Mouse (Mus musculus): ENCODE measurements at regions not wholly inside any gene's neighbourhood (a gene's known extent, or its start where the extent isn't known, plus 50 kb on each side); places are given as distances from the start of the nearest gene placed in this dataset.
"Not testable (repeated sequence)": the region's sequence is repeated elsewhere in the genome, so short reads cannot be mapped to it uniquely, and the experiment has no call there.

DNA sequence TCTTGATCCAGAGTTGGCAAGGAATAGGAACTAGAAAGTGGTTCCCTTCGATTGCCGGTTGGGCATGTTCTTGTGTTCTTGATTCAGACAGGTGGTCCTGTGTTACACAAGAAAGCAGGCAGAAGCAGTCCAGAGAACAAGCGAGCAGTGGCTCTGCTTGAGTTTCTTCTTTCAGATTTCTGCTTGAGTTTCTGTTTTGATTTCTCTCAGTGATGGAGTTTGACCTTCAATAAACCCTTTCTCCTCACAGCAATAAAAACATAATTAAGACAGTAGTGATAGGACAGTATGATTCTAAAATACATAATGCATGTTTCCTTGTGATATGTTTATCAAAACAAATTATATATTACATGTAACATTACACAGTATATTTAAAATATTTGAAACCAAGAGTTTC lies 59.1 kb downstream of the Klf6 start:
- H3K27me3 ChIP-seq, result no peaks in the 10 kb centered on the region
- H3K9ac ChIP-seq, result no peak overlapping the region
- 66% methylated on average over 3 of the region's 3 CpGs for WGBS
- H3K36me3 ChIP-seq, result no peaks in the 10 kb centered on the region
- H3K4me3 ChIP-seq, result no peak overlapping the region
- H3K27ac ChIP-seq, result no peak overlapping the region
- no peaks in the 10 kb centered on the region for H3K9me3 ChIP-seq
- no peaks in the 10 kb centered on the region for H3K4me1 ChIP-seq
- H3K4me2 ChIP-seq (replicated peaks), result no peak overlapping the region
- ATAC-seq (ENCODE audit: insufficient number of reproducible peaks, insufficient read depth, low FRiP score, low TSS enrichment), result no peak

DNA sequence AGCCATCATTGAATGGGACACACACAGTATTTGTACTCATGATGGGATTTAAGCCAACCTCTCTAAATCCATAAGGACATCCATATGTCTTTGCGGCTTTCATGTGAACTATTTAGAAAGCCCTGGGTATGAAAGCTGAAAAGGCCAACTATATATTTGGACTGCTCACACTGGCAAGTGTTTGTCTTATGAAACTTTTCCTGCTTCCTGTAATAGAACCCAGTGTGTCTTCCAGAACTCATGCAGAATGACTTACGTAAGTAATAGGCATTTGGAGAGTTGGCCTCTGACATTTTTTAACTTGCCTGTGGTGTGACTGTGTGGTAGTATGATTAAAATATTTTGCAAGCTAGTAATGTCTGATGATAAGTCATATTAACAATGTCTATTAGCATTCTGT lies 70.2 kb downstream of the Klf6 start:
- Histone ChIP-seq H3K4me1 (no peaks in the 10 kb centered on the region), H3K36me3 (no peaks in the 10 kb centered on the region), H3K9me3 (no peaks in the 10 kb centered on the region), H3K4me3 (no peak overlapping the region), H3K4me2 (replicated peaks) (no peak overlapping the region), H3K9ac (no peak overlapping the region), H3K27me3 (no peaks in the 10 kb centered on the region), H3K27ac (no peak overlapping the region)
- WGBS, result 90% methylated on average over 2 of the region's 2 CpGs
- ATAC-seq (ENCODE audit: insufficient number of reproducible peaks, insufficient read depth, low FRiP score, low TSS enrichment), result no peak

DNA sequence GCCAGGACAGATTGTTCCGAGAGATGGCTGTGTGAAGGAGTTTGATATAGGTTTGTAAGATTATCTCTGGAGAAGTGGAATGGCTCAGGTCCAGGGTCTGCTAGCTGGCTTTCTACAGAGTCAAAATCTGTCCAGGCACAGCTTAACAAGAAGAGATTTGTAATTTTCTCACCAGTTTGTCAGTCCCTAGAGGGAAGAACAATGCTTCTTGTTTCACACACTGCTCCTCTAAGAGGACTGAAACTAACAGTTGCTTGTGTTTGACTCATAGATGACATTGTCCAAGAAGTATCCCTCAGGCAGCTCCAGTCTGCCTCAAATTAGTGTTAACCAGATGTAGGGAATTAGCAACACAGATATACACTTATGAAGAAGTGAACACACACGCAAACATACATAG lies 76.2 kb downstream of the Klf6 start:
- Histone ChIP-seq H3K27me3 (no peaks in the 10 kb centered on the region), H3K9me3 (no peaks in the 10 kb centered on the region), H3K4me1 (no peaks in the 10 kb centered on the region), H3K27ac (no peak overlapping the region), H3K4me3 (no peak overlapping the region), H3K9ac (no peak overlapping the region), H3K4me2 (replicated peaks) (no peak overlapping the region), H3K36me3 (no peaks in the 10 kb centered on the region)
- no peak for ATAC-seq (ENCODE audit: insufficient number of reproducible peaks, insufficient read depth, low FRiP score, low TSS enrichment)
- 75% methylated on average over 2 of the region's 2 CpGs for WGBS

DNA sequence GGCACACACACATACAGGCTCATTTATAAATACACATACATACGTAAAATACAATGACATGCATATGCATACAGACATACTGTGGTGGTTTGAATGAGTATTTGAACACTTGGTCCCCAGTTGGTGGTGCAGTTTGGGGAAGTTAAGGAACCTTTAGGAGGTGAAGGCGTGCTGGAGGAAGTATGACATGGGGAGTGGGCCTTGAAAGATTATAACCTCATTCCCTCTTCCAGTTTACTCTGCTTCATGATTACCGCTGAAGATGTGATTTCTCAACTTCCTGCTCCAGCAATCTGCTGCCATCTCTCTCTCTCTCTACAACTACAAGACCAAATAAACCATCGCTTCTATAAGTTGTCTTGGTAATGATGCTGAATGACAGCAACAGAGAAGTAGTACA lies 76.7 kb downstream of the Klf6 start:
- no peak for ATAC-seq (ENCODE audit: insufficient number of reproducible peaks, insufficient read depth, low FRiP score, low TSS enrichment)

DNA sequence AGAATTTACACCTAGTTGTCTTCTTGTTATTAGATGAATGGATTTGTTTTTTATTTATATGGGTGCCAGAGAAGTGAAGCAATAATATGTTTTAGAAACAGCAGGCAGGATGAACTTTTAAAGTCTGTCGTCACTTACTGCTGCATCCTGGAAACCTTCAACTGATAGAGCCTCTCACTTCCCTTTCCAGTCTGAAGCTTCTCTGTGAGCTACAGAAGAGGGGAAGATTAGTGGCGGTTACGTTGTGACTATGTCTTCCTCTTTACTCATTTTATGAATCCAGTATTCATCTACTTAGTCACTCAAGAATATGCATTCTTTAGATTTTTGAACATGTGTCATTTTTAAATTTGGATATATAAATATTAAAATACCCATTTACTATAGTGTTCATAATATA lies 78.1 kb downstream of the Klf6 start:
- H3K4me2 ChIP-seq (replicated peaks), result no peak overlapping the region
- no peaks in the 10 kb centered on the region for H3K36me3 ChIP-seq
- H3K27me3 ChIP-seq, result no peaks in the 10 kb centered on the region
- no peaks in the 10 kb centered on the region for H3K4me1 ChIP-seq
- H3K4me3 ChIP-seq, result no peak overlapping the region
- no peak for ATAC-seq (ENCODE audit: insufficient number of reproducible peaks, insufficient read depth, low FRiP score, low TSS enrichment)
- no peak overlapping the region for H3K27ac ChIP-seq
- WGBS, result 91% methylated on average over 3 of the region's 3 CpGs
- no peaks in the 10 kb centered on the region for H3K9me3 ChIP-seq
- H3K9ac ChIP-seq, result no peak overlapping the region

More for the DNA sequence above, 76.7 kb downstream of the Klf6 start:
- WGBS, result 92% methylated on average over 4 of the region's 4 CpGs
- Histone ChIP-seq H3K27ac (no peak overlapping the region), H3K9me3 (no peaks in the 10 kb centered on the region), H3K9ac (no peak overlapping the region), H3K4me1 (no peaks in the 10 kb centered on the region), H3K4me2 (replicated peaks) (no peak overlapping the region), H3K36me3 (no peaks in the 10 kb centered on the region), H3K27me3 (no peaks in the 10 kb centered on the region), H3K4me3 (no peak overlapping the region)

DNA sequence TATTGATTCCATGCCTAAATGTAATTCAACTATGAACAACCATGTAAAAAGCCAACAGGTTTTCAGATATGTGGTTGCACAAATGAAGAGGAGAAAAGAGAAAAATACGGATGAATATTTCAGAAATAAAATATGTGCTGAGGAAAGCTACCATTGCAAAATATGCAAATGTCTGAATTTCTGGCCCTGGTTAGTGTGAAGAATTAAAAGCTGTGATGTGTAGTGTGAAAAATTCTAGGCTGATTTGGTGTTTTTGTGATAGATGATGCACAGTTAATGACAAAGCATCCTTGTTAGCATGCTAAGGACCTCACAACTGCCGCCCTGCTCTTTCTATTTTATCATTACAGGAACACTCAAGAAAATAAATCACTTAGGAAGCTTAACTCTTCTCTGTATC lies 91.6 kb downstream of the Klf6 start:
- Histone ChIP-seq H3K9ac (no peak overlapping the region), H3K4me1 (no peaks in the 10 kb centered on the region), H3K4me3 (no peak overlapping the region), H3K36me3 (no peaks in the 10 kb centered on the region), H3K27me3 (no peaks in the 10 kb centered on the region), H3K4me2 (replicated peaks) (no peak overlapping the region), H3K27ac (no peak overlapping the region), H3K9me3 (no peaks in the 10 kb centered on the region)
- WGBS, result 81% methylated on average over 2 of the region's 2 CpGs
- no peak for ATAC-seq (ENCODE audit: insufficient number of reproducible peaks, insufficient read depth, low FRiP score, low TSS enrichment)

DNA sequence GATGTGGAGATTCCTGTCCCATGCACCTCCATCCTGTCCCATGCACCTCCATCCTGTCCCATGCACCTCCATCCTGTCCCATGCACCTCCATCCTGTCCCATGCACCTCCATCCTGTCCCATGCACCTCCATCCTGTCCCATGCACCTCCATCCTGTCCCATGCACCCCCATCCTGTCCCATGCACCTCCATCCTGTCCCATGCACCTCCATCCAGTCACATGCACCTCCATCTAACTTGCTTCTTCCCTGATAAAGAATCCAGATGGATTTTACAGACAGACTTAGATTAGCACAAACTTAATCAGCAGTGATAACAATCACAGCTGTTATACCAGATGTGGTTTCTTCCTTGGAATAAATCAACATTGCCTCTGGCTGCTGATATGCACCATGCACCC lies 93.8 kb downstream of the Klf6 start:
- not testable (repeated sequence) for H3K27ac ChIP-seq; H3K4me2 ChIP-seq (replicated peaks); ATAC-seq (ENCODE audit: insufficient number of reproducible peaks, insufficient read depth, low FRiP score, low TSS enrichment); H3K9me3 ChIP-seq; H3K4me1 ChIP-seq; H3K36me3 ChIP-seq; H3K9ac ChIP-seq; H3K4me3 ChIP-seq; H3K27me3 ChIP-seq

DNA sequence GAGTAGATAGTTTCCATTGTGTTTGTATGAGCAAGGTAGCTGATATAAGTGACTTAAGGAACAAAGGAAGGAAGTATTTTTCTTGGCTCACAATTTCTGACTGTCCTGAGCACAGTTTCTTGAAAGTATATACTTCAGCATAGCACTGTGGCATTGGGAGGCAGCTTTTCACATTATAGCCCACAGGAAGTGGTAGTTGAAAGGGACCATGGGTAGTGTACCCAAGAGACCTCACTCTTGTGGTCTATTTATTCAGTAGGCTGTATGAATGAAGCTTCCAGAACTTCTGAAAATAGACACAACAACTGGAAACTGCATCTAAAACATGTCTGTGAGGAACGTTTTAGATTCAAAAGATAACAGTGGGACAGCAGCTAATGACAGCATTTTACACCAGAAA lies 94.9 kb downstream of the Klf6 start:
- Histone ChIP-seq H3K27ac (no peak overlapping the region), H3K9ac (no peak overlapping the region), H3K4me1 (no peaks in the 10 kb centered on the region), H3K4me3 (no peak overlapping the region), H3K9me3 (no peaks in the 10 kb centered on the region), H3K27me3 (no peaks in the 10 kb centered on the region), H3K36me3 (no peaks in the 10 kb centered on the region), H3K4me2 (replicated peaks) (no peak overlapping the region)
- WGBS, result 43% methylated on average over 1 of the region's 1 CpGs
- no peak for ATAC-seq (ENCODE audit: insufficient number of reproducible peaks, insufficient read depth, low FRiP score, low TSS enrichment)

DNA sequence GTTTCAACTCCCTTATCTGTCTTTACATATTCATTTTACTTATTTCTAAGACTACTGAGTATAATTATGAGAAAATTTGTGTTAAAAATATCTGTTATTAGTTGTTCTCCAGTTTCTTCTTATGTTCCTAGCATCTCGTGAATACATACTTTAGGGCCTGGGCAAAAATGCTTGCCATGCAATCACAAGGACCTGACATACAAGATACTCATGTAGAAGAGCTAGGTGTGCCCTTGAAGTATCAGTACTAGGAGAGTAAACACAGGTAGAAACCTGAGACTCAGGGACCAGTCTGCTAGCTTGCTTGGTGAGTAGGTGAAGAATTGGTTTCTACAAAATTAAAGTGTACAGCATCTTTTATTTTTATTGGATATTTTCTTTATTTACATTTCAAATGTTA lies 101.7 kb downstream of the Klf6 start:
- Histone ChIP-seq H3K36me3 (no peaks in the 10 kb centered on the region), H3K27ac (no peak overlapping the region), H3K27me3 (no peaks in the 10 kb centered on the region), H3K9ac (no peak overlapping the region), H3K4me3 (no peak overlapping the region), H3K4me1 (no peaks in the 10 kb centered on the region), H3K4me2 (replicated peaks) (no peak overlapping the region), H3K9me3 (no peaks in the 10 kb centered on the region)
- WGBS, result 90% methylated on average over 1 of the region's 1 CpGs
- ATAC-seq (ENCODE audit: insufficient number of reproducible peaks, insufficient read depth, low FRiP score, low TSS enrichment), result no peak

DNA sequence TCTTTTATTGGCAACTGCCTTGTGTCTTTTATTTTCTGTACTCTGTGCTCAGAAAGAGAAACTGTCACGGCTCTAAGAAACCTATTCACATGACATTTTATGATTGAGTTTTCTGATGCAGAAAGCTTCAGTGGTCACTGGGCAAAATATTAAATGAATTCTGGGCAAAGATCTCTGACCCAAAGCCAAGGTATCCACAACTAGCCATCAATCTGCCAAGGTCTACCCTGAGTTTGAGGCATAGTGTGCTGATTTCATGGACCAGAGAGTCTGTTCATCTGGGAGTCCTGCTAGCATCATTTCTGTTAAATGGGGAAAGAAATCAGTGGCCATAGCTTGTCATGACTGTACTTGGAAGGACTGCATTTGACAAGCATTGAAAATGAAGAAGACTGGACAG lies 103.3 kb downstream of the Klf6 start:
- Histone ChIP-seq H3K9me3 (no peaks in the 10 kb centered on the region), H3K4me2 (replicated peaks) (no peak overlapping the region), H3K27me3 (no peaks in the 10 kb centered on the region), H3K36me3 (no peaks in the 10 kb centered on the region), H3K27ac (no peak overlapping the region), H3K9ac (no peak overlapping the region), H3K4me1 (no peaks in the 10 kb centered on the region), H3K4me3 (no peak overlapping the region)
- no peak for ATAC-seq (ENCODE audit: insufficient number of reproducible peaks, insufficient read depth, low FRiP score, low TSS enrichment)
- 90% methylated on average over 1 of the region's 1 CpGs for WGBS

DNA sequence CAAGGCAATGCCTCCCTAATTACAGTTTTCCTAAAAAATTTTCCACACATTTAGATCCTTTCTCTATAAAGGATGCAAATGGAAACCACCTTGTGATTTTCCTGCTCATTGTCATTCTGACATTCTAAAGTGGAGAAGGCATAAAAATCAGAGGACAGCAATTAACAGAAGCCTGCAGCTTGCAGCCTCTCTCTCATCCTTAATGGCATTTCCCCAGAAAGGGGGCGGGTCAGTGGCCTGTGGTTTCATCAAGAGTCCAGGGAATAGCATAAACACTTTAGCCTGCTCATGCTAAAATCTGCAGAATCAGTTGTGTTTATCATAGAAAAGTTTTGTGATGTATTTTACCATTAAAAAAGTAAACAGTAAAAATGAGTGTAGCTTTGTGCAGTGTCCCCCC lies 117.3 kb downstream of the Klf6 start:
- ATAC-seq (ENCODE audit: insufficient number of reproducible peaks, insufficient read depth, low FRiP score, low TSS enrichment), result no peak
- Histone ChIP-seq H3K9me3 (no peaks in the 10 kb centered on the region), H3K4me1 (no peaks in the 10 kb centered on the region), H3K4me3 (no peak overlapping the region), H3K9ac (no peak overlapping the region), H3K27me3 (no peaks in the 10 kb centered on the region), H3K36me3 (no peaks in the 10 kb centered on the region), H3K4me2 (replicated peaks) (no peak overlapping the region), H3K27ac (no peak overlapping the region)
- 51% methylated on average over 1 of the region's 1 CpGs for WGBS

DNA sequence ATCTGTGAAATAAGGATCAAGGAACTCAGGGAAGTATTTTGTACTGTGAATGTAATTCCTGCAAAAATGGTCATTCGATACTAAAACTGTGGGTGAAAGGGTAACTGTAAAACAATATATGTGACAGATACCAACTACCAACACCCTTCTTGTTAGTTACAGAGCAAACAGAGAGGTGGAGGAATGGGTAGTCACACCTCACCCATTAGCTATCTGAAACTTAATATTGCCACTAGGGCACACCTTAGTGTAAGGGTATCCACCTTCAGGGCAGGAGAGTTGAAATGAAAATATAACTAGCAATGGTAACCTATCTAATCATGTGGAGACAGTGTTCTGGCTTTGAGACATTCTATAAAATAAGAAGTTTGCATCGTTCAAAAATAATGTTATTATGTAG lies 126.2 kb downstream of the Klf6 start:
- Histone ChIP-seq H3K27me3 (no peaks in the 10 kb centered on the region), H3K36me3 (no peaks in the 10 kb centered on the region), H3K9me3 (no peaks in the 10 kb centered on the region), H3K4me2 (replicated peaks) (no peak overlapping the region), H3K4me1 (no peaks in the 10 kb centered on the region), H3K27ac (no peak overlapping the region), H3K9ac (no peak overlapping the region), H3K4me3 (no peak overlapping the region)
- 99% methylated on average over 2 of the region's 2 CpGs for WGBS
- ATAC-seq (ENCODE audit: insufficient number of reproducible peaks, insufficient read depth, low FRiP score, low TSS enrichment), result no peak

DNA sequence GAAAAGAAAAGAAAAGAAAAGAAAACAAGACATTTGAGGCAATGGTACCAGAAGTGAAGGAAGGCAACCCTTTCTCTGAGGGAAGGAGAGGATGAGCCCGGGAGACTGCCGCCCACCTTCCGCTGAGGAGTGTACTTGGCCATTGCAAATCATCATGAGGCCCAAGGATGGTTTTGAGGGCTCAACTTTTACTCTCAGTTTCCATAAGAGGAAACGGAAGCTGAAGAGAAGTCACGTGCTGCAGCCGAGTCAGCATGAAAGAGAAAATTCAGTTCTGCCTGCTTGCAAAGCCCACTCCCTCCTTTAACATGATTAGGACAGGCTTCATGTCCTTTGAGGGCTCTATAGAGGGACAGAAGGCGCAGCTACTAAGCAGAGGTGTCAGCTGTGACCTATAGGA lies 127.1 kb downstream of the Klf6 start:
- H3K4me1 ChIP-seq, result no peaks in the 10 kb centered on the region
- no peaks in the 10 kb centered on the region for H3K9me3 ChIP-seq
- no peaks in the 10 kb centered on the region for H3K27me3 ChIP-seq
- H3K27ac ChIP-seq, result no peak overlapping the region
- 90% methylated on average over 7 of the region's 7 CpGs for WGBS
- ATAC-seq (ENCODE audit: insufficient number of reproducible peaks, insufficient read depth, low FRiP score, low TSS enrichment), result no peak
- no peak overlapping the region for H3K9ac ChIP-seq
- no peak overlapping the region for H3K4me3 ChIP-seq
- H3K4me2 ChIP-seq (replicated peaks), result no peak overlapping the region
- no peaks in the 10 kb centered on the region for H3K36me3 ChIP-seq

All from embryonic facial prominence, embryonic 12.5 days (tissue).